Mouse (Mus musculus): ENCODE measurements around the gene Phf2. TPM values are rescaled to one million over a fixed set of nuclear protein-coding genes. Genes with fewer than 3 reads are reported as not detected.

Phf2 gene
- polyA plus RNA-seq, 2 experiments = 2.3 to 5.0 TPM

GRCm38 (mm10) chr13:48843530-48843929 lies 27.4 kb downstream of the Phf2 start:
- WGBS (ENCODE audit: insufficient replicate concordance) = 63% methylated on average over 1 of the region's 1 CpGs
- Histone ChIP-seq H3K4me3 (ENCODE audit: insufficient read depth in 1 of 2, low read depth in 2 of 2, low read length in 2 of 2) (no peak overlapping the region), H3K36me3 (replicated peaks; ENCODE audit: control insufficient read depth, insufficient read depth, low read depth) (no peaks in the 10 kb centered on the region), H3K4me2 (ENCODE audit: low read depth) (no peak overlapping the region), H3K27me3 (ENCODE audit: control insufficient read depth, insufficient read depth, low read length) (no peaks in the 10 kb centered on the region), H3K4me1 (replicated peaks; ENCODE audit: control insufficient read depth in 2 of 2, insufficient read depth in 2 of 2, low read length in 1 of 2) (peaks cover 4 to 18% of the 10 kb centered on the region in 2 experiments), H3K9me3 (ENCODE audit: control insufficient read depth, low read length) (no peaks in the 10 kb centered on the region), H3K27ac (no peak overlapping the region), H3K9ac (replicated peaks) (no peak overlapping the region)
- DNase-seq (ENCODE audit: low read depth in 3 of 3, low spot score in 3 of 3) (no peak), ATAC-seq (ENCODE audit: insufficient read depth) (no peak)
- TF ChIP-seq EP300 (IDR thresholded peaks at IDR 0.05; ENCODE audit: low read depth) (no peak), CTCF (IDR thresholded peaks at IDR 0.05; ENCODE audit: low read depth) (no peak)

GRCm38 (mm10) chr13:48841905-48842592 lies 28.9 kb downstream of the Phf2 start:
- DNase-seq (ENCODE audit: low read depth in 3 of 3, low spot score in 3 of 3) (no peak), ATAC-seq (ENCODE audit: insufficient read depth) (no peak)
- Histone ChIP-seq H3K9ac (replicated peaks) (no peak overlapping the region), H3K27ac (no peak overlapping the region), H3K4me3 (ENCODE audit: insufficient read depth in 1 of 2, low read depth in 2 of 2, low read length in 2 of 2) (no peak overlapping the region), H3K4me1 (replicated peaks; ENCODE audit: control insufficient read depth in 2 of 2, insufficient read depth in 2 of 2, low read length in 1 of 2) (peaks cover 4 to 18% of the 10 kb centered on the region in 2 experiments), H3K9me3 (ENCODE audit: control insufficient read depth, low read length) (no peaks in the 10 kb centered on the region), H3K27me3 (ENCODE audit: control insufficient read depth, insufficient read depth, low read length) (no peaks in the 10 kb centered on the region), H3K36me3 (replicated peaks; ENCODE audit: control insufficient read depth, insufficient read depth, low read depth) (no peaks in the 10 kb centered on the region), H3K4me2 (ENCODE audit: low read depth) (no peak overlapping the region)
- 43% methylated on average over 5 of the region's 5 CpGs for WGBS (ENCODE audit: insufficient replicate concordance)
- TF ChIP-seq CTCF (IDR thresholded peaks at IDR 0.05; ENCODE audit: low read depth) (no peak), EP300 (IDR thresholded peaks at IDR 0.05; ENCODE audit: low read depth) (no peak)

- no peak overlapping the region for H3K27ac ChIP-seq
- no peak for ATAC-seq (ENCODE audit: insufficient read depth)
- TF ChIP-seq EP300 (IDR thresholded peaks at IDR 0.05; ENCODE audit: low read depth) (no peak), CTCF (IDR thresholded peaks at IDR 0.05; ENCODE audit: low read depth) (no peak)
- H3K36me3 ChIP-seq (replicated peaks; ENCODE audit: control insufficient read depth, insufficient read depth, low read depth) = no peaks in the 10 kb centered on the region
- WGBS (ENCODE audit: insufficient replicate concordance) = 27% methylated on average over 2 of the region's 2 CpGs
- no peak overlapping the region for H3K4me3 ChIP-seq (ENCODE audit: insufficient read depth in 1 of 2, low read depth in 2 of 2, low read length in 2 of 2)
- no peaks in the 10 kb centered on the region for H3K27me3 ChIP-seq (ENCODE audit: control insufficient read depth, insufficient read depth, low read length)
- H3K4me1 ChIP-seq (replicated peaks; ENCODE audit: control insufficient read depth in 2 of 2, insufficient read depth in 2 of 2, low read length in 1 of 2) = peaks cover 0 to 7% of the 10 kb centered on the region in 2 experiments; a peak in 2 of 4 replicates
- H3K9me3 ChIP-seq (ENCODE audit: control insufficient read depth, low read length) = no peaks in the 10 kb centered on the region
- no peak overlapping the region for H3K4me2 ChIP-seq (ENCODE audit: low read depth)
- no peak overlapping the region for H3K9ac ChIP-seq (replicated peaks)
- no peak for DNase-seq (ENCODE audit: low read depth in 3 of 3, low spot score in 3 of 3)
Measured at GRCm38 (mm10) chr13:48838284-48838683, 32.6 kb downstream of the Phf2 start.

GRCm38 (mm10) chr13:48837537-48837936 lies 33.4 kb downstream of the Phf2 start:
- Histone ChIP-seq H3K27ac (no peak overlapping the region), H3K36me3 (replicated peaks; ENCODE audit: control insufficient read depth, insufficient read depth, low read depth) (no peaks in the 10 kb centered on the region), H3K4me1 (replicated peaks; ENCODE audit: control insufficient read depth in 2 of 2, insufficient read depth in 2 of 2, low read length in 1 of 2) (peaks cover 0 to 5% of the 10 kb centered on the region in 2 experiments; a peak in 2 of 4 replicates), H3K27me3 (ENCODE audit: control insufficient read depth, insufficient read depth, low read length) (no peaks in the 10 kb centered on the region), H3K4me2 (ENCODE audit: low read depth) (no peak overlapping the region), H3K4me3 (ENCODE audit: insufficient read depth in 1 of 2, low read depth in 2 of 2, low read length in 2 of 2) (no peak overlapping the region), H3K9ac (replicated peaks) (no peak overlapping the region), H3K9me3 (ENCODE audit: control insufficient read depth, low read length) (no peaks in the 10 kb centered on the region)
- ATAC-seq (ENCODE audit: insufficient read depth) (no peak), DNase-seq (ENCODE audit: low read depth in 3 of 3, low spot score in 3 of 3) (no peak)
- 72% methylated on average over 6 of the region's 6 CpGs for WGBS (ENCODE audit: insufficient replicate concordance)
- no peak for TF ChIP-seq CTCF (IDR thresholded peaks at IDR 0.05; ENCODE audit: low read depth)
- no peak for TF ChIP-seq EP300 (IDR thresholded peaks at IDR 0.05; ENCODE audit: low read depth)

- H3K9me3 ChIP-seq (ENCODE audit: control insufficient read depth, low read length) = no peaks in the 10 kb centered on the region
- ATAC-seq (ENCODE audit: insufficient read depth) = no peak
- H3K4me1 ChIP-seq (replicated peaks; ENCODE audit: control insufficient read depth in 2 of 2, insufficient read depth in 2 of 2, low read length in 1 of 2) = no peaks in the 10 kb centered on the region
- no peak overlapping the region for H3K27ac ChIP-seq
- H3K27me3 ChIP-seq (ENCODE audit: control insufficient read depth, insufficient read depth, low read length) = no peaks in the 10 kb centered on the region
- H3K9ac ChIP-seq (replicated peaks) = no peak overlapping the region
- H3K36me3 ChIP-seq (replicated peaks; ENCODE audit: control insufficient read depth, insufficient read depth, low read depth) = peaks cover 5% of the 10 kb centered on the region
- no peak overlapping the region for H3K4me3 ChIP-seq (ENCODE audit: insufficient read depth in 1 of 2, low read depth in 2 of 2, low read length in 2 of 2)
- 79% methylated on average over 14 of the region's 14 CpGs for WGBS (ENCODE audit: insufficient replicate concordance)
- no peak for DNase-seq (ENCODE audit: low read depth in 3 of 3, low spot score in 3 of 3)
- no peak overlapping the region for H3K4me2 ChIP-seq (ENCODE audit: low read depth)
- TF ChIP-seq CTCF (IDR thresholded peaks at IDR 0.05; ENCODE audit: low read depth) = no peak
- TF ChIP-seq EP300 (IDR thresholded peaks at IDR 0.05; ENCODE audit: low read depth) = no peak
Measured at GRCm38 (mm10) chr13:48830528-48831250, 40.2 kb downstream of the Phf2 start.
